Mouse (Mus musculus): ENCODE measurements at regions not wholly inside any gene's neighbourhood (a gene's known extent, or its start where the extent isn't known, plus 50 kb on each side); places are given as distances from the start of the nearest gene placed in this dataset.
"Not testable (repeated sequence)": the region's sequence is repeated elsewhere in the genome, so short reads cannot be mapped to it uniquely, and the experiment has no call there.

DNA sequence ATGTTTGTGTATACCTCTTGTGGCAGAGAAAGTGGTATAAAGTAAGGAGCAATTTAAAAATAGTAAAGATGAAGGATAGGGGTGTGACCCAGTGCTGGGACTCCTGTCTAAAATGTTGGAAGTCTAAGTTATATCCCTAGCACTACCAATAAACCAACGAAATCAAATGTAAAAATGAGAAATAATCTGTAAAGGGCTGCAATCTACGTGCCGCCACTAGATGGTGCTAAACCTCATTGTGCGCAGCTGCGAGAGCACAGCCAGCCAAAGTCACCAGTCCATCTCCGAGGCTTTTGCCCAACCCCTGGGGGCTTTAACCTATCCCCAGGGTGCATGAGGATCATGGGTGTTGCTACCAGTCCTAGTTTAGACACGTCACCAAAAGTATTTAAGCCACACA, 163.4 kb upstream of the Tacstd2 start:
- not testable (repeated sequence) for H3K36me3 ChIP-seq (ENCODE audit: control insufficient read depth in 1 of 2, insufficient read depth in 2 of 2, low read length in 2 of 2); H3K27ac ChIP-seq (ENCODE audit: control insufficient read depth, low read depth, low read length); H3K79me2 ChIP-seq (ENCODE audit: control insufficient read depth, insufficient read depth, low read length, poor library complexity); H3K9me3 ChIP-seq (replicated peaks; ENCODE audit: insufficient read depth, low read length); H3K9ac ChIP-seq (ENCODE audit: control insufficient read depth, low read depth, low read length, poor library complexity, severe bottlenecking); H3K4me3 ChIP-seq (ENCODE audit: control insufficient read depth in 1 of 2, insufficient read depth in 1 of 2, low read depth in 2 of 2, low read length in 2 of 2); H3K27me3 ChIP-seq (ENCODE audit: control insufficient read depth in 1 of 2, insufficient read depth in 2 of 2, low read length in 2 of 2); H3K4me1 ChIP-seq (ENCODE audit: control insufficient read depth in 1 of 2, insufficient read depth in 2 of 2, low read length in 2 of 2)
- peak; percentile 10 for DNase-seq (ENCODE audit: low read depth, low spot score)
- peak in 2 of 3 experiments; percentile 1 to 22; a peak in 3 of 6 replicates for TF ChIP-seq CTCF (IDR thresholded peaks at IDR 0.05 in 2 of 3, conservative IDR thresholded peaks at IDR 0.05 in 1 of 3; ENCODE audit: control insufficient read depth in 1 of 3, insufficient read depth in 1 of 3, low read depth in 2 of 3, low read length in 3 of 3, poor library complexity in 1 of 3, severe bottlenecking in 1 of 3)

- not testable (repeated sequence) for H3K27ac ChIP-seq (ENCODE audit: control insufficient read depth, low read depth, low read length); H3K9me3 ChIP-seq (replicated peaks; ENCODE audit: insufficient read depth, low read length); H3K79me2 ChIP-seq (ENCODE audit: control insufficient read depth, insufficient read depth, low read length, poor library complexity); H3K4me3 ChIP-seq (ENCODE audit: control insufficient read depth in 1 of 2, insufficient read depth in 1 of 2, low read depth in 2 of 2, low read length in 2 of 2); H3K36me3 ChIP-seq (ENCODE audit: control insufficient read depth in 1 of 2, insufficient read depth in 2 of 2, low read length in 2 of 2); H3K4me1 ChIP-seq (ENCODE audit: control insufficient read depth in 1 of 2, insufficient read depth in 2 of 2, low read length in 2 of 2); H3K9ac ChIP-seq (ENCODE audit: control insufficient read depth, low read depth, low read length, poor library complexity, severe bottlenecking); DNase-seq (ENCODE audit: low read depth, low spot score); H3K27me3 ChIP-seq (ENCODE audit: control insufficient read depth in 1 of 2, insufficient read depth in 2 of 2, low read length in 2 of 2)
Observed at GRCm38 (mm10) chr6:67690997-67691396, 155.4 kb upstream of the Tacstd2 start.

GRCm38 (mm10) chr6:67683105-67683504, 147.5 kb upstream of the Tacstd2 start:
- H3K27me3 ChIP-seq (ENCODE audit: control insufficient read depth in 1 of 2, insufficient read depth in 2 of 2, low read length in 2 of 2); DNase-seq (ENCODE audit: low read depth, low spot score); H3K4me3 ChIP-seq (ENCODE audit: control insufficient read depth in 1 of 2, insufficient read depth in 1 of 2, low read depth in 2 of 2, low read length in 2 of 2); H3K9me3 ChIP-seq (replicated peaks; ENCODE audit: insufficient read depth, low read length); H3K79me2 ChIP-seq (ENCODE audit: control insufficient read depth, insufficient read depth, low read length, poor library complexity); H3K27ac ChIP-seq (ENCODE audit: control insufficient read depth, low read depth, low read length); H3K36me3 ChIP-seq (ENCODE audit: control insufficient read depth in 1 of 2, insufficient read depth in 2 of 2, low read length in 2 of 2); H3K9ac ChIP-seq (ENCODE audit: control insufficient read depth, low read depth, low read length, poor library complexity, severe bottlenecking); H3K4me1 ChIP-seq (ENCODE audit: control insufficient read depth in 1 of 2, insufficient read depth in 2 of 2, low read length in 2 of 2): not testable (repeated sequence)

DNA sequence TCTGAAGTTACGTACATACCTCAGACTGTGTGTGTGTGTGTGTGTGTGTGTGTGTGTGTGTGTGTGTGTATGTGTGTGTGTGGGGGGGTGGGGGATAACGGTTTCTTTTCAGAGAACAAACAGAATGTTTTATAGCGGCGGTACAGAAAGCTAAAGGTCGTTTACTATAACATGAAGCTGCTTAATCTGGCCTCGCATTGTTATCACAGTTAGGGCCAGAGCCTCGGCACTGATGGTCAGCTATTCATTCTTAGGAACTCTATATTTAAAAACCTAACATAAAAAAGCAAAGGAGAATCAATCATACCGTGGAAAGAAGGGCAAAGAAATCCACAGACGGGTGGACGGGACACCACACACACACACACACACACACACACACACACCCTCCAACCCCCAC, 146.0 kb upstream of the Tacstd2 start:
- H3K9ac ChIP-seq (ENCODE audit: control insufficient read depth, low read depth, low read length, poor library complexity, severe bottlenecking); H3K27ac ChIP-seq (ENCODE audit: control insufficient read depth, low read depth, low read length); H3K27me3 ChIP-seq (ENCODE audit: control insufficient read depth in 1 of 2, insufficient read depth in 2 of 2, low read length in 2 of 2); H3K4me3 ChIP-seq (ENCODE audit: control insufficient read depth in 1 of 2, insufficient read depth in 1 of 2, low read depth in 2 of 2, low read length in 2 of 2); DNase-seq (ENCODE audit: low read depth, low spot score); H3K9me3 ChIP-seq (replicated peaks; ENCODE audit: insufficient read depth, low read length); H3K36me3 ChIP-seq (ENCODE audit: control insufficient read depth in 1 of 2, insufficient read depth in 2 of 2, low read length in 2 of 2); H3K79me2 ChIP-seq (ENCODE audit: control insufficient read depth, insufficient read depth, low read length, poor library complexity); H3K4me1 ChIP-seq (ENCODE audit: control insufficient read depth in 1 of 2, insufficient read depth in 2 of 2, low read length in 2 of 2): not testable (repeated sequence)

DNA sequence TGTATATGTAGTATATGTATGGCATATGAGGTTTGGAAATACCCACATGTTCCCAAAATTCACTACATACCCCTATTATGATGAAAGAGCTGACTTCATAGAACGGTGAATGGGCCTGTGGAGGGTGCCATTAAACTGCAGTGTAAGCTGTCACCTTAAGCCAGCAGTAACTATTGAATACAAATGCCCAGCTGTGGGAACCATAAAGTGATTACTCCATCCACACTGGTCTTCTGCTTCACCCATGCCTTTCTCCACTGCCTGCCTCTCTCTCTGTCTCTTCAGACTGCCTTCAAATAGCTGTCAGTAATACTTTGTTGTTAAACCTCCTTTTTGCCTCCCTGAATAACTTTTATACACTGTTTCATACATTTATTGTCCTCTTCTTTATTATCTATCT, 143.5 kb upstream of the Tacstd2 start:
- H3K4me3 ChIP-seq (ENCODE audit: control insufficient read depth in 1 of 2, insufficient read depth in 1 of 2, low read depth in 2 of 2, low read length in 2 of 2); H3K27ac ChIP-seq (ENCODE audit: control insufficient read depth, low read depth, low read length); DNase-seq (ENCODE audit: low read depth, low spot score); H3K4me1 ChIP-seq (ENCODE audit: control insufficient read depth in 1 of 2, insufficient read depth in 2 of 2, low read length in 2 of 2); H3K9me3 ChIP-seq (replicated peaks; ENCODE audit: insufficient read depth, low read length); H3K27me3 ChIP-seq (ENCODE audit: control insufficient read depth in 1 of 2, insufficient read depth in 2 of 2, low read length in 2 of 2); H3K36me3 ChIP-seq (ENCODE audit: control insufficient read depth in 1 of 2, insufficient read depth in 2 of 2, low read length in 2 of 2); H3K79me2 ChIP-seq (ENCODE audit: control insufficient read depth, insufficient read depth, low read length, poor library complexity); H3K9ac ChIP-seq (ENCODE audit: control insufficient read depth, low read depth, low read length, poor library complexity, severe bottlenecking): not testable (repeated sequence)

DNA sequence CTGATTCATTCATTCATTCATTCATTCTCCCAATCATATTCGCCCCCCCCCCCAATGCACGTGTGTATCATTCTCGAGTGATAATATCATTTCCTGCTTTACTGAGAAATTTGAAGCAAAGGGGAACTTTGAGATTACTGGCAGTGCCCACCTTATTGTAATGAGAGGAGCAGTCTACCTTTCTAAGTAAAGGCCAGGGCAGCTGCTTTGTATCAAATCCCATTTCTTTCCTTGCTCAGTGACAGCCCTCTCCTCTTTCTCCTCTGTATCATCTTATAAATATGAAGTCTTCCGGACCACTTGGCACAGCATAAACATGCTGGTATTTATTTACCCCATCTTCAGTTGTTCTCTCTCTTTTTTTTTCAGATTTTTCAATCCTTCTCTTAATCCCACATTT, 139.1 kb upstream of the Tacstd2 start:
- not testable (repeated sequence) for H3K27ac ChIP-seq (ENCODE audit: control insufficient read depth, low read depth, low read length); DNase-seq (ENCODE audit: low read depth, low spot score); H3K27me3 ChIP-seq (ENCODE audit: control insufficient read depth in 1 of 2, insufficient read depth in 2 of 2, low read length in 2 of 2); H3K79me2 ChIP-seq (ENCODE audit: control insufficient read depth, insufficient read depth, low read length, poor library complexity); H3K9ac ChIP-seq (ENCODE audit: control insufficient read depth, low read depth, low read length, poor library complexity, severe bottlenecking); H3K9me3 ChIP-seq (replicated peaks; ENCODE audit: insufficient read depth, low read length); H3K4me1 ChIP-seq (ENCODE audit: control insufficient read depth in 1 of 2, insufficient read depth in 2 of 2, low read length in 2 of 2); H3K36me3 ChIP-seq (ENCODE audit: control insufficient read depth in 1 of 2, insufficient read depth in 2 of 2, low read length in 2 of 2); H3K4me3 ChIP-seq (ENCODE audit: control insufficient read depth in 1 of 2, insufficient read depth in 1 of 2, low read depth in 2 of 2, low read length in 2 of 2)

DNA sequence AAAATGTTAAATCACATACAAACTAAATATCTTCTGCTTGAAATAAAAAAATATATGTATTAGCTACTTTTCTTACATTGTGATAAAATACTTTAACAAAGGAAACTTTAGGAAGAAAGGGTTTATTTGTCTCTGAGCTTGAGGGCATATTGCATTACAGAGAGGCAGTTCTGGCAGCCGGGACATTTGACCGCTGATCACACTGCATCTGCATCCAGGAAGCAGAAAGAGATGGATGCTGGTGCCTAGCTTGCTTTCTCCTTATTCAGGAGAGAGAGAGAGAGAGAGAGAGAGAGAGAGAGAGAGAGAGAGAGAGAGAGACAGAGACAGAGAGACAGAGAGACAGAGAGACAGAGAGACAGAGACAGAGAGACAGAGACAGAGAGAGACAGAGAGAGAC, 137.7 kb upstream of the Tacstd2 start:
- H3K4me3 ChIP-seq (ENCODE audit: control insufficient read depth in 1 of 2, insufficient read depth in 1 of 2, low read depth in 2 of 2, low read length in 2 of 2); H3K4me1 ChIP-seq (ENCODE audit: control insufficient read depth in 1 of 2, insufficient read depth in 2 of 2, low read length in 2 of 2); DNase-seq (ENCODE audit: low read depth, low spot score); H3K79me2 ChIP-seq (ENCODE audit: control insufficient read depth, insufficient read depth, low read length, poor library complexity); H3K9ac ChIP-seq (ENCODE audit: control insufficient read depth, low read depth, low read length, poor library complexity, severe bottlenecking); H3K27me3 ChIP-seq (ENCODE audit: control insufficient read depth in 1 of 2, insufficient read depth in 2 of 2, low read length in 2 of 2); H3K27ac ChIP-seq (ENCODE audit: control insufficient read depth, low read depth, low read length); H3K9me3 ChIP-seq (replicated peaks; ENCODE audit: insufficient read depth, low read length); H3K36me3 ChIP-seq (ENCODE audit: control insufficient read depth in 1 of 2, insufficient read depth in 2 of 2, low read length in 2 of 2): not testable (repeated sequence)
